Mouse (Mus musculus) activated CD4-positive, CD25-positive, alpha-beta regulatory T cell, adult 4 months (primary cell): ENCODE data around the gene Micu1. TPM values are rescaled to one million over a fixed set of nuclear protein-coding genes. Genes with fewer than 3 reads are reported as not detected.
A peak's percentile ranks its signal among the peaks of the same experiment; 100 is the strongest.

ENCODE experiments used
- ATAC-seq: one replicate; pipeline ENCODE4 v1.8.0; 2017
- polyA plus RNA-seq, 2 experiments: library from polyadenylated mRNA; unstranded; fragments of 100-300 nt; shearing (Covaris generic); gene quantifications; one replicate each; pipeline ENCODE4 v1.2.1; 2017

Gene Micu1
- polyA plus RNA-seq, 2 experiments from 2014 or later, result 37.4 to 44.5 TPM

DNA sequence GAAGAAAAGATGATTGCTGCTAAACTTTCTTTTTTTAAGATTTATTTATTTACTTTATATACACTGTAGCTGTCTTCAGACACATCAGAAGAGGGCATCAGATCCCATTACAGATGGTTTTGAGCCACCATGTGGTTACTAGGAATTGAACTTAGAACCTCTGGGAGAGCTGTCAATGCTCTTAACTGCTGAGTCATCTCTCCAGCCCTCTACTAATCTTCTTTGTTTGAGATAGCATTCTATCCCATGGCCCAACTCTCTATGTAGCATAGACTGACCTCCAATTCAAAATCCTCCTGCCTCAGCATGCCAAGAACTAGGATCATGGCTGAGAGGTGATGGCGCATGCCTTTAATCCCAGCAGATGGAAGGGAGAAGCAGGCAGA lies 183.8 kb downstream of the Micu1 start:
- ATAC-seq, result no peak

DNA sequence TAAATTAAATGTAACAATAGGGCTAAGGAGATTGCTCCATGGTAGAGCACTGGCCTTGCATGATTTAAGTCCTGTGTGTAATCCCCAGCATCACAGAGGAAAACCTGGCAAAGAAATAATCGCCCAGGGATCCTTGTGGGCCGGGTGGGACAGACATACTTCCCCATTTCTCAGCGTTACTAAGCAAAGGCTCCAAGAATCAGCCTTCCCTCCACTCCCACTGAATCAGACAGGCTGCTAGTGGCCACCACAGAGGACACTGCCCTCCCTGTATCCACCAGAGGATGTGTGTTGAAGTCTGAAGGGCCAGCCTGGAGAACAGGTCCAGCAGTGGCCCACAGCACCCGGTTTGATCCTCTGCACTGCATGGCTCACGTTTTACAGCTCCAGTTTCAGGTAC lies 185.2 kb downstream of the Micu1 start:
- ATAC-seq, result no peak

DNA sequence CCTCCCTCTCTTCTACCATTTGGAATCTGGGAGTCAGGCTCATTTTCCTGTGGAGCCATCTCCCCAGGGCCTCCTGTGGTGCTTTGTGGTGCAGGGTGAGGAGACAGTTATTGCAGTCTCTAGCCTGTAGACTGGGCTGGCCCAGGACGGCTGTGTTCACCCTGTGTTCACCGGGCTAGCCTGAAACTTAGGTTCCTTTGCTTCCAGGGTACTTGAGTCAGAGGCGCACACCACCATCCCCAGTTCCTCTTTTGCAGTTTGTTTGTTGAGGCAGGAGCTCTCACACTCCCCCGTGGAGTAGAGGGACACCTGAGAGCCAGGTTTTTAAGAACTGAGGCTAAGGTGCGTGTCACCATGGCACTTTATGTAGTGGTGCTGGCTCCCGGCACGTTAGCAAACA lies 187.1 kb downstream of the Micu1 start:
- no peak for ATAC-seq

DNA sequence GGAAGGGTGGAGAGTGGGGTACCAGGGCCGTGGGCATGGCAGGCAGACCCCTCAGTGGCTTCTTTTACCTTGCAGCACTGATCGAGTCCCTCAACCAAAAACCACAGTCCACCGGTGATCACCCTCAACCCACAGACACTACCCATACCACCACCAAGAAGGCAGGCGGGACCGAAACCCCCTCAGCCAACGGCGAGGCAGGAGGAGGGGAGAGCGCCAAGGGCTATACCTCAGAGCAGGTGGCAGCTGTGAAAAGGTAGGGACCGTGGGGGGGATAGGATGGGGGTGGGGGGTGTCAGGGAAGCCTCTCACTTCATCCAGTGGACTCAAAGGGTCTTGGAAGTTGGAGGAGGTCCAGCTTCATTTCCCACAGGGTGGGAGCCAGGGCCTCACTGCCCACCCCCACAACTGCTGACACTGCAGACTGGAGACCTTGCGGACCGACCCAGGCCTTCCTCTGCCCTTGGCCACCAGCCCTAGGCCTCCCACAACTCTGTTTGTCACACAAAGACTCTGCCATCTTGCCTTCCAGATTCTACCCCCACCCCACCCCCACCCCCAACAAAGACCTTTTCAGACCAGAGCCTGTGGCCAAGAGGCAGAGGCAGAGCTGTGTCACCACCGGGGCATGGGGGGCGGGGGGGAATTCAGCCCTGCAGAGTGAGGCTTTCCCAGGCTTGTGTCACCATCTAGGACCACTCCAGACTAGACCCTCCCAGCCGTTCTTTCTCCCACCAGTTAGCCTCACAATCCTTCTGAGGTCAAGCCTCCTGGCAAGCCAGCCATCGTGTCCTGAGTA lies 187.9 kb downstream of the Micu1 start:
- no peak for ATAC-seq

DNA sequence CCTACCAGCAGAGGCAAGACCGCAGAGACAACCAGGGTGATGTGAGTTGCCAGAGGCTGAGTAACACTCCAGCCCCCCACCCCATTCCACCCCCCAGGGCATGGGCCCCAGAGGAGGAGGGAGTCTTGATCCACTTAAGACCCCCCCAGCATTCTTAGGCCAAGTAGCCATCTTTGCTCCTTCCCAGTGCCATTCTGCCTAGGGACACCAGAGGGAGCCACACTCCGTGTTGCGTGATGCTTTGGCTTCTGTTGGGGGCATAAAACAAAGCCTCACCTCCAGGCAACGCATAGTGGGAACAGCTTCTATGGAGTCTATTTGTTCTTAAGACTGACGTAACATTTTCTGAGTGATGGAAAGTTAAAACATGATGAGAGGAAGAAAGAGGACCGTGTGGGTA lies 190.7 kb downstream of the Micu1 start:
- ATAC-seq, result no peak

DNA sequence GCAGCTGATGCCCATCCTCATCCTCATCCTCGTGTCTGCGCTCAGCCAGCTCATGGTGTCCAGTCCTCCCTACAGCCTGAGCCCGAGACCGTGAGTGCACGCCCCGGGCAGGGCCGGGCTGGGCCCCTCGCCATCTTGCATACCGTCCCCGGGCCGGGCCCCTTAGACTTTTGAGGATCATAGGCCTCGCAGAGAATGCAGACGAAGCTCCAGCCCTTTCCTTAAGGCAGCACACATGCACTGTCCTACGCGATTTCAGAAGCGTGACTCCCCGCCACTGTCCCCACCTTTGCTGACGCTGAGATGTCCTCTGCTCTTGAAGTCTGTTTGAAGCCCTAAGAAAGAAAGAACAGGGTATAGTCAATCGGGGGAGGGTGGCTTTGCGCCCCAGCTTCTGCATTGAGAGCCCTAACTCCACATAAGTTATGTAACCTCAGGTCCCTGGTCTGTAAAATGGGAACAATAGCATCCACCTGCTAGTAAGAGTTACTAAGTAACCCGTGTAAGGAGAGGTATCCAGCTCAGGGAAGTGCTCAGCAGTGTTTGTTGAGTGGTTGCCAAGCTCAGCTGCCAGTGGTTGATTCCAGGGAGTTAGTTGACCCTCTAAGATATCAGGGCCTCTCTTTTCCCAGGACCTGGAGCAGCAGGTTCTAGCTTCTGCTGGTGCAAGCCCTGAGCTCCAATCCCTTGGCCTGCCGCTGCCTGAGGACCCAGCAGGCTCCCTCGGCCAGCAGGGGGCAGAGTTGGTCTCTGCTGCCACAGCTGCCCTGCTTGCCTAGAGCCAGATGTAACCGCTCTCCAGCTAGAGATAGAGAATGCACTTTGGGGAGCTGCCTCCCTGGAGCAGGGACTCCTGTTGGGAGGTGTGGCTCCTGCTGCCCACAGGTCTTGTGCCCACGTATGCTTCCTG lies 192.2 kb downstream of the Micu1 start:
- ATAC-seq, result no peak

DNA sequence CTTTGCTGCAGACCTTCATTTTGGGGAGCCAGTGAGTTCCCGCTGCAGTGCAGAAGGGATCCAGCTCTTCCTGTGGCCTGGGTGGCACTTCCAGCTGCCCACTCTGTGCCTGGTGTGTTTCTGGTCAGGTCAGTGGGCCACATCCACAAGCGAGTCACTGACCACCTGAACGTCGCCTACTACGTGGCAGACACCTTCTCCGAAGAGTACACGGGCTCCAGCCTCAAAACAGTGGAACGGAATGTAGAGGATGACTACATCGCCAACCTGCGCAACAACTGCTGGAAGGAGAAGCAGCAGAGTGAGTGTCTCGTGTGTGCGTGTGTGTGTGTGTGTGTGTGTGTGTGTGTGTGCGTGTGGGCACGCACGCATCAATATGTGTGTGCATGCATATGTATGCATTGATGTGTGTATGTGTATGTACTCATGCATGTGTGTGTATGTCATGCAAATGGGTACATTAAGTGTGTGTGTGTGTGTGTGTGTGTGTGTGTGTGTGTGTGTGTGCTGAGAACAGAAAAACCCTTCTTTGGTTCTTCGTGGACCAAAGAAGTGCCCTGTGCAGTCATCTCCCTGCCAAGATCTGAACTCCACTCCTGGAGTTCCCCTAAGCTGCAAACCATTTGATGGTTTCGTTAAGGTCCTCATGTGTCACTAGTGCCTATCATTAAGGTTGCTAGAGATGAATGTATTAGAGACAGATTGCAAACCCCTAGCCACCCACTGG lies 193.3 kb downstream of the Micu1 start:
- peak; percentile 5 for ATAC-seq

DNA sequence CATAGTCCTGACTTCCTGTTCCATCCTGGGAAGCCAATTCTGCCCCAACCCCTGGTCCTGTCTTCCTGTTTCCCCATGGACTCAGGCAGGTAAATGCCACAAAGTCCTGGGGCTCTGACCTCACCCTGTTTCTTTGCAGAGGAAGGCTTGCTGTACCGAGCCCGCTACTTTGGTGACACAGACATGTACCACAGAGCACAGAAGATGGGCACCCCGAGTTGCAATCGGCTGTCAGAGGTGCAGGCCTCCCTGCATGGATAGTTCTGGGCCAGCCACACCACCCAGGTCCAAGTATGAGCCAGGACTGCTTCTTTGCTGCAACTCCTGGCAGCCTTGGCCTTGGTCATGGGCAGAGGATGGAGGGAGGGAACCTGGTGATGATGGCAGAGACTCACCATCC lies 193.9 kb downstream of the Micu1 start:
- ATAC-seq, result no peak

DNA sequence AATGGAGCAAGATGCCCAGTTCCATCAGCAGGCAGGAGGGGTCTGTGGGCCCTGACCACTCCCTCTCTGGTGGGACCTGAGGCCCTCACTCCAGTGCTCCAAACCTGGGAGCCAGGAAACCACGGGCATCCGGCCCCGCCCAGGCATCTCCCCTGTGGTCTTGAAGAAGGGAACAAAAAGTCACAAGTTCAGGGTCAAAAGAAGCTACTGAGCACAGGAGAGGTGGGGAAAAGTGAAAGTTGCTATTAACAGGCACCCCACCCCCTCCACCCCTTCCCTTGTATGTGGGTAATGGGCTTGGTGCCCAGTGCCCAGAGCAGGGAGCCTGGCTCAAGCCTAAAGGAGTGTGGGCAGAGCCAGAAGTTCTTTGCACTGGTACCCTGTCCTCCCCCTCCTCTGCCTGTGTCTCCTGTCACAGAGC lies 194.6 kb downstream of the Micu1 start:
- peak; percentile 20 for ATAC-seq

DNA sequence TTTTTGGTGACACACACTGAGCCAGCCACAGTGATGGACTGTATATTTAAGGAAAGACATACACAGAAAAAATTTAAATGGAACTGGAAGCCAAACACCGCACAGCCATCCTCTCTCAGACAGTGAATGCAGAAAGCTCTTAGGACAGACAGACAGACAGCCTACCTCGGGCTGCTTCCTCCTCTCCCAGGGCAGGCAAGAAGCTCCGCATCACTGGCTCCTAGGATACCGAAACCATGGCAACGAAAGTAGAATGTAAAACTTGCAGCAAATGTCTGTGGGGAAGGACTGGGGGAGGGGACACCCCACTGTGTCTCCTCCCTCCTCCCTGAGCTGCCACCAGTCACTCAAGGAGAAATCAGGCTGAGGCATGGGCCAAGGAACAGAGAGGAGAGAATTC lies 195.2 kb downstream of the Micu1 start:
- no peak for ATAC-seq

DNA sequence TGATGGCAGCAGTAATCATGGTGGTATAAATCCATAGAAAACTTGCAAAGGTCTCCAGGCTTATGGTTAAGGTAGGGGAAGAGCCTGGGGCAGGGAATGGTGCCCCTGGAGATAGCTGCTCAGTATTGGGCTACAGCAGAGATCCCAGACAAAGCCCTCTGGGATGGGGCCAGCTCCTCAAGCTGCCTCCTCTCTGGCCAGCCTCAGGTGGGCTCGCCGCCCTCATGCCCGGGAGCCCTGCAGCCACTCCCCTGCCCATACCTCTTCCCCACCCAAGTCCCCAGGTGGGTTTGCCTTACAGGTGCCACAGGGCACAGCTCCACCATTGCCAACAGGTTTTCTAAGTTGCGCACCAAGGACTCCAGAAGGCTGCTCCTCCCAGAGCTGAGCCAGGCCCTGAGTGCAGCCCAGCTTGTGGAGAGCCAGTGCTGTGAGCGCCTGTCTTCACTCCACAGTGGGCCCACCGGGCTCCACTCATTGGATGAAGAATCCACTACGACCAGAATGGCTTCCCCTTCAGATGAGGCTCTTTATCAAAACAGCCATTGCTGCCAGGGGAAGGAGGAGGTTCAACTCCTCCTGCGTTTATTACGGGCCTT lies 196.0 kb downstream of the Micu1 start:
- no peak for ATAC-seq

DNA sequence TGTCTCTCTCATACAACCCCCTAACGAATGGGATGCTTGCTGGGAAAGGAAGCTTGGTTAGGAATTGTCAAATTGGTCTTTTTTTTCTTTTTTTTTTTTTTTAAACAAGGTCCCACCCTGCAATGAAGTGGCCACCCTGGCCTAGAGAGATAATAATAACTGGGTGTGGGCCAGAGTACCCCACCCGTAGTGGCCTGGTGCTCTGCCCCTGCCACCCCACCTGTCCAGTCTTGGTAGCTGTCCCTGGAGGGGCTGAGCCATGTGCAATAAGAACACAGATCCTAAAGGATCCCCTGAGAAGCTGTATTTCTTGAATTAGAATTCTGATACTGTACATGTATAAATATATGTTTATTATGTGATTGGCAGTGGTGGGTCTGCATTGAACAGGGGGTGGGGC lies 196.7 kb downstream of the Micu1 start:
- no peak for ATAC-seq

DNA sequence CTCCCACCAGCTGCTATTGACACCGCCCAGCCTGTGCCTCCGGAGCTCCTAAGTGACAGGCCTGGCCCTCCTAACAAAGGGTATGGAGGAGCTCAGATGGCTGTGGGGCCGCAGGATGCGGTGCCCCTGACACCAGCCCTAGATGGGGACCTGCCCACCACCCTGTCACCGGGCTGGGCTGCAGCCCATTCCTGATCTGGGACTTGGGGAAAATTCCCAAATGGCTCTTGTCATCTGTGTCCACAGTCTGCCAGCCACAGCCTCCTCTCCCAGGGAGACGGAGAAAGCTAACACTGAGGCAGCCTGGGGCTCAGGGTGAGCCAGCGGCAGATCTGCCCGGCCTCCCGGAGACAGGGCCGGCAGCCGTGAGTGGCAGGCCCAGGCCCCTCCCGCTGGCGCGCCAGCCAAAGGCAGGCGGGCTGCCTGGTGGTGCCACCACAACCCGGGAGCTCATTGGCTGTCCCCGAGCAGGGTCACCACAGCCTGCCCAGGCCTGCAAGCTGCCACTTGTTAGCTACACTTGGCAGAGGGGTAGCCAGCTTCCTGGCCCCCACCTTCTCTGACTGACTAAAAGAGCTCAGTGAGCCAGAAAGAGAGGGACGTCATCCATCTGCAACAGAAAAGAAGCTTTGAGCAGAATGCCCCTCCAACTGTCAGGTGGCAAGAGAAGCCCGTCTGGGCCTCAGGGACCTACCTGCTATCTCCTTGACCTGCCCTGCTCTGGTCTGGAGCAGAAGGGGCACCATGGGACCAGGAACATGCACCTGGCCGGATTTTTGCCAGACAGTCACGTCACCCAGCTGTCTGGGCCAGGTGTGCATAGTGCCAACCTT lies 197.3 kb downstream of the Micu1 start:
- peak; percentile 80 for ATAC-seq

DNA sequence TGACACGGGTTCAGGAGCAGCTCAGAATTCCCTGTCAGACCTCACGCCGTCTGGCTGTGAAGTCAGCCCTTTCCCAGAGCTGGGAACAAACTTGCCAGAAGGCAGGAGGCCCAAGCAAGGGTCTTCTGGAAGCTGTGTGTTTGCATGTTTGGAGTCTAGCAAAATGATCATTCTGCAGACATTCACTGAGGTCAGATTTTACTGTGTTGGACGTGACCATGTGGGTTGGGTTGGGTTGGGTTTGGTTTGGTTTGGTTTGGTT lies 197.8 kb downstream of the Micu1 start:
- ATAC-seq, result no peak

DNA sequence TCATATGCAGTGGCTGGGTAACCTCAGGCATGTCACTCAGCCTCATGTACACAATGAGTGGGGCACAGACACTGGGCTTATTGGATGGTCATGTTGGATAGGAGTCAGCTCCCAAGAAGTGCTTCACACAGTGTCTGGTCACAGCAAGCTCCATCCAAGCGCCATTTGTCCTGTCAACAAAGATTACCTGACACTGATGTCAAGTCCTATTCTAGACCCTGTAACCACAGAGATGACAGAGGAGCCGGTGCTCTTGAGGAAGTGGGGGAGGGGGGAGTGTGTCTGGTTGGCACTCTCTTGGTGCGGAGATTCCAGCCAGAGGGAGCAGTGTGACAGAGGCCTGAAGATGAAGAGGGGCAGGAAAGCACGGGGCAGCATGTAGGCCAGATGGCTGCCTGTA lies 198.7 kb downstream of the Micu1 start:
- ATAC-seq, result peak; percentile 3

DNA sequence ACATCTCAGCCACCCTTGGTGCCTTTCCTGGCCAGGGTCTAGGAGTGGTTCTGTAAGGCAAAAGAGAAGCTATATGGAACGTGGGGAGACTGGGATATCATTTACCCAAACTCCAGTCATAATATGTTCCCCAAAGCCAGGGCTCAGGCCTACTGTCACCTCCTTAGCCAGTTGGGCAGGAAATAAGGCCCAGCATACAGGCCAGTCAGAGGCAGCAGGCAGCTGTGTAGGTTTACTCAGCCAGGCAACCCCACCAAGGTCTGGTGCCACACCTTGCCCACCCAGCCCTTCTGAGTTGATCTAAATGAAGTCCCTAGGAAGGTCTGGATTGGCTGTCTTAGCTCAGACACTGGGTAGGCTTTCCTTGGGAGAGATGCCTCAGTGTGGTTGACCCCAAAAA lies 199.2 kb downstream of the Micu1 start:
- no peak for ATAC-seq

DNA sequence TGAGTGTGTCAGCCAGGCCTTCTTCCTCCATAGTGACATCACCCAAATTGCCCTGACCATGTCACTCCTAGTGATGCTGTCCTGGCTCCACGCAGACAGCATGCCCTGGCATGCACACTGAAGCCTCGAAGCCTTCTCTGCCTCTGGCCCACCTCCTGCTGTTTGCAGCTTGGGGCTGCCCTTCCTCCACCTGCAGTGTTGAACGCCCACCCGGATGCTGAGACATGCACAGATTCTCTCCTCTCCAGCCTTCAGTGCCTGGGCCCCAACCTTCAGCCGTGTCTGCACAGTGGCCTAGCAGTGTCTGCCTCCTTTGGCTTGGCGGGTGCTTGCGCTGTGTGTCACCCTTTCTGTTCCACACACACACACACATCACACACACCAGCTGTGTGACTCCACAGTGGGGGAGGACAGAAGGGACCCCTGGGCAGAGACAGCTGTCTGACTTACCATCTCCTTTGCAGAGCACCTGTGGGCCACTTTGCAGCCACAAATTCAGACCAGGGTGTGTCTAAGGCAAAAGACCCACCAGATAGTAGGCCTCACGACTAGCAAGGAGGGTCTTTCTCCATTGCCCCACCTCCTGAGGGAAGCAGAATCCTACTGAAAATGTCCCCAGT lies 199.8 kb downstream of the Micu1 start:
- no peak for ATAC-seq

DNA sequence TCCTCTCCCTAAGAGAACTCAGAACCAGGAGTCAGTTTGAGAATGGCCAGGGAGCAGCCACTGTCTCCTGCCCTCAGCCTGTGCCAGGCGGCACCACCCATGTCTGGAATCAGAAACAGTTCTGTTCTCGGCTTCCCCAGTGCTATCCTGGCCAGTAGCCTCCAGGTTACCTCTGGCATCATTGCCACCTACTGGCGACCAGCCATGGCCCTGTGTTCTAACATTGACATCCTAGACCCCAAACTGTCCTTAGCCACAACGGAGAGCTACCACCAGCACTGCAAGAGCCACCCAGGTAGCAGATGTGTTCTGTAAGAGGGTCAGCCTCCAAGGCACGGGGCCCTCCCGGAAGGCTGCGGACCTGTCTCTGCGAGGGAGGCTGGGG lies 200.3 kb downstream of the Micu1 start:
- ATAC-seq, result no peak

DNA sequence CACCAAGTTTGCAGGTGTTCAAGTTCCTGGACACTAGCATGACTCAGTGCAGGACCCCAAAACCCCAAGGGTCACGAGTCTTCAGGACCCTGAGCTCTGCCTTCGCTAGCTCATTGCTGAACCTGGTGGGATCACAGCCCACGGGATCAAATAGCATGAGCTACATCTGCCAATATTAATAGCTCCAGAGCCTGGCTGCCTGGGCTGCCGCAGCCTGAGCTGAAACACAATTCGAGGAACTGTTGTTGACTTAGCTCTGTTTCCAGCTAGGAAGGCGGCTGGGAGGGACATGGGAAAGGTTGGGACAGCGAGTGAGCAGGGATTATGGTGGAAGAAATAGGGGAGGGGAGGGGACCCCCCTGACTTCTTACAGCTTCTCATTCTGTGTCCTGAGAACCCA lies 200.9 kb downstream of the Micu1 start:
- no peak for ATAC-seq

DNA sequence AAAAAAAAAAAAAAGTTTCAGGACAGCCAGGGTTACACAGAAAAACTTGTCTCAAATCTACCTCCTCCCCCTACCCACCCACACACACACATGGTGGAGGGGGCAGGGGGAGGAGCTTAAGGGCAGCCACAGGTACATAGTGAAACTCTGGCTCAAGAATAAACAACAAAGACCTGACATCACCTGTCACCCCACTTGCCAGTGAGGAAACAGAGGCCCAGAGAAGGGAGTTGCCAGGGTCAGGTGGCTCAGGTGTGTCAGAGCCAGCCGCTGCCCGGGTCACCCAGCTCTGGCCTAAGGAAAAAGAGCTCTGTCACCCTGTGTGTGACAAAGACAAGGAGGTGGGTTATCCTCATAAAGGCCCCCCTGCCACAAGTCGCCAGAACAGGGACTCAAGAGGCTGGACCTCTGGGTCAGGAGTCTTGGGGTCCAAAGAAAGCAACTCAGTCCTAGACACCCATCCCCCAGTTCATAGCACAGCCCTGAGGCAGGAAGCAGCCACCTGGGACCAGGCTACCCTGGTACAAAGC lies 204.9 kb downstream of the Micu1 start:
- peak; percentile 52 for ATAC-seq

DNA sequence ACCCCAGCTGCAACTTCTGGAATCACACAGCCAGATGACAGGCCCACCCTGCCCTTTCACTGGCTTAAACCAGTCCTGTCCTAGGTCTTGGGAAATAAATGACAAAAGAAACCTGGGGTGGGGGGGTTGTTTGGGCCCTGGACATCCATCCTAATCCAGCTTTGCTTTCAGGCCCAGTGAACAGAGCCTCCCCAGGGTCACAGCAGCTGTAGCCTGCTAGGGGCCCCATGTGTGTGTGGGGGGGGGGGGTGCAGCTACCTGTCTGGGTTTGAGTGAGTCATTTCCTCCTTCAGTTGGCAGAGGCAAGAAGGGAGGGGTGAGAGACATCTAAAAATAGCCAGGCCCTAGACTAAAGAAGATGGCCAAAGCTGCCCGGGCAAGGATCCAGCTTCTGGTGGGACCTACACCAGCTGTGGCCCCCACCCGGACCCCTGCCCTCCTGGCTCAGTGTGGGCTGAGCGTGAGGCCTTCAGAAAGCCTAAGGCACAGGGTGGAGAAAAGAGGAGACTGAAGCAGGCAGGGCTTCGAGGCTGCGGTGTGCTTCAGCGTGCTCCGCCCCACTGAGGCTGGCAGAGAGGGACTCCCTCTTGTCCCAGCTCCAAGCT lies 205.5 kb downstream of the Micu1 start:
- peak; percentile 56 for ATAC-seq
